Mouse (Mus musculus) stomach, postnatal 0 days (tissue): ENCODE results near the gene Tnik.

ENCODE experiments used
- CTCF ChIP-seq: IDR thresholded peaks from 2 replicates; pipeline ENCODE4 v1.5.1; 2016; ENCODE audit warnings: antibody characterized with exemption, low read depth, mild to moderate bottlenecking, moderate library complexity
- EP300 ChIP-seq: optimal IDR thresholded peaks from 2 replicates; pipeline ENCODE3; 2016; ENCODE audit warnings: antibody characterized with exemption

DNA sequence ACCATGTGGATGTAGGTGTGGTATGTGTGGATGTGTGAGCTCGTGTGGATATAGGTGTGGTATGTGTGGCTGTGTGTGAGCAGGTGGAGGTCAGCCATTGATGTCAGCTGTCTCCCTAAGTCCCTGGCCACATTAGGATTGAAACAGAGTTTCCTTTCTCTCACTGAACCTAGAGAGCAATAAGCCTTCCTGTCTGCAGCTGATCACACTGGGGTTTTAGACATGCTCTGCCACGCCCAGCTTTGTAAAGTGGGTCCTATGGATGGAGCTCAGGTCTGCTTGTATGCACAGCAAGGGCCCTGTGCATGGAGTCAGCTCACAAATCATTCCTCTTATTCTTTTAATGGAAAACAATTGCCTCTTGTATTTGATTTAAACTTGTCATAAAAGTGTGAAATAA is 95.4 kb downstream of the Tnik start:
- no peak for TF ChIP-seq EP300
- no peak for TF ChIP-seq CTCF
